ENCODE assay signal across 8 mouse cellular contexts in the genomic region with DNA sequence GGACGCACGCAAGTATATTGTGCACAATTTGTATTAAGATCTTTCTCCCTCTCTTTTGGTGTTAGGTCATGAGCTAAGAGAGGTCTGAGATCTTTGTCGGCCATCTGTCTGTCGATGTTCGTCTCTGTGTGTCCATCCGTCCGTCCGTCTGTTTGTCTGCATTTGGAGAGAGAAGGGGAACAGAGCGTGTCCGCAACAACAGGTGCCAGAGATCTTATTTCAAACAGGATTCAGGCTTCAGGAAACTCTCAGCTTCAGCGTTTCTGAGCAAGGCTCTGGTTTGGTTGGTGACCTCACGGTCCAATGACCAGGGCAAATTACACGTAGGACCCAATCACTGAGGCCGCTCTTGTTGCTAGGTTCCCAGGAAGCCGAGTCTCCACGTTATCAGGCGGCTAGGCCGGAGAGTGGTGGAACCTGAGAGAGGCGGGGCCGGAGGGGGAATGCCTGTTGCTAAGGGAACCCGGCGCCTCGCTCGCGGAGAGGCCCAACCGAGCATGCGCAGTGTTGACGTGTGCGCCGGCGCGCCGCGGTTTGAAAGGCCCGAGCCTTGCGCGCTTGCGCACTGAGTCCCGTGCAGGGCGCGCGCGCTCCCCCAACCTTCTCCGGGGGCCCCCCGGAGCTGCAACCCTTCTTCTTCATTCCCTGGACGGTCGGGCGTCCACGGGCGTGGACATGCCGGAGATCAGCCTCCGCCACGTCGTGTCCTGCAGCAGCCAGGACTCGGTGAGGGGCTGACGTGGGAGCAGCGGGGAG. TPM values are rescaled to one million over a fixed set of nuclear protein-coding genes. Genes with fewer than 3 reads are reported as not detected.
DNase-seq lines count a peak whose midpoint lies in the region; ATAC-seq lines count a peak whose summit lies in the region.

No protein-coding gene starts in this region.

- peak overlapping the region; percentile 71 for H3K4me3 ChIP-seq in hindbrain, embryonic 12.5 days

- peak overlapping the region; percentile 59 for H3K4me2 ChIP-seq in hindbrain, embryonic 12.5 days (replicated peaks)

- H3K9me3 ChIP-seq in hindbrain, embryonic 12.5 days (replicated peaks): no peaks in the 10 kb centered on the region; the same call in 1 of the 2 replicates

- WGBS in hindbrain, embryonic 12.5 days: 1% methylated on average over 57 of the region's 57 CpGs

- peaks cover 15% of the 10 kb centered on the region for H3K4me1 ChIP-seq in hindbrain, embryonic 12.5 days

- peaks cover 28% of the 10 kb centered on the region for H3K36me3 ChIP-seq in hindbrain, embryonic 12.5 days

- peak; percentile 99 for DNase-seq in NIH3T3 (ENCODE audit: low read depth)
- peak; percentile 99 to 100 for DNase-seq in cerebellum, postnatal 10 days
- peak; percentile 99 for DNase-seq in frontal cortex, postnatal 10 days (ENCODE audit: low spot score in 2 of 2)
- peak; percentile 98 to 100 for DNase-seq in layer of hippocampus, postnatal 14 days (ENCODE audit: low spot score in 2 of 2)
- peak; percentile 99 for DNase-seq in lung, postnatal 14 days
- peak; percentile 97 for DNase-seq in retina, adult 2 months (ENCODE audit: low read depth, low spot score)
- peak; percentile 97 for DNase-seq in thymus, postnatal 36 days

- ATAC-seq in hindbrain, embryonic 12.5 days (ENCODE audit: low FRiP score): peak; percentile 98

- peak overlapping the region; percentile 58; the same call in 1 of the 2 replicates for H3K27ac ChIP-seq in hindbrain, embryonic 12.5 days

- no peaks in the 10 kb centered on the region for H3K27me3 ChIP-seq in hindbrain, embryonic 12.5 days

- peak overlapping the region; percentile 77 for H3K9ac ChIP-seq in hindbrain, embryonic 12.5 days

RNA-seq across cellular contexts. Expression of a gene that starts 0.7 kb away (rescaled TPM):
- polyA plus RNA-seq in hindbrain, embryonic 12.5 days (2016; fragmentation: Nextera tagmentation; extraction: Ambion mirVana): 75.9 and 87.9 TPM in 2 replicates
- 10 to 100 TPM; 41.0 to 46.8 TPM for total RNA-seq in layer of hippocampus, postnatal 14 days (2021)

RNA-seq across cellular contexts. Expression of a gene that starts 0.9 kb away (rescaled TPM):
- polyA plus RNA-seq in hindbrain, embryonic 12.5 days (2016; fragmentation: Nextera tagmentation; extraction: Ambion mirVana): not detected in 2 replicates
- not detected for total RNA-seq in layer of hippocampus, postnatal 14 days (2021)

RNA-seq across cellular contexts. Expression of a gene that starts 16.3 kb away (rescaled TPM):
- polyA plus RNA-seq in hindbrain, embryonic 12.5 days (2016; fragmentation: Nextera tagmentation; extraction: Ambion mirVana): 29.0 and 34.1 TPM in 2 replicates
- 10 to 100 TPM; 87.5 to 89.7 TPM for total RNA-seq in layer of hippocampus, postnatal 14 days (2021)

RNA-seq across cellular contexts. Expression of a gene that starts 34.6 kb away (rescaled TPM):
- polyA plus RNA-seq in hindbrain, embryonic 12.5 days (2016; fragmentation: Nextera tagmentation; extraction: Ambion mirVana): 1.9 TPM in 2 replicates
- total RNA-seq in layer of hippocampus, postnatal 14 days (2021): not detected

RNA-seq across cellular contexts. Expression of a gene that starts 40.0 kb away (rescaled TPM):
- polyA plus RNA-seq in hindbrain, embryonic 12.5 days (2016; fragmentation: Nextera tagmentation; extraction: Ambion mirVana): 155 and 160 TPM in 2 replicates
- 10 to 100 TPM; 38.1 to 43.3 TPM for total RNA-seq in layer of hippocampus, postnatal 14 days (2021)

Comparison
In these comparisons a context has a peak if more than half of its experiments do, and no peak if none do; other contexts are left out.
1. Peak in every context shown above with its lines: DNase-seq, ATAC-seq, H3K4me3 ChIP-seq and H3K27ac ChIP-seq.